Mouse (Mus musculus) embryonic facial prominence, embryonic 14.5 days (tissue): ENCODE results near the gene Slc47a1. TPM values are rescaled to one million over a fixed set of nuclear protein-coding genes. Genes with fewer than 3 reads are reported as not detected.
A peak's percentile ranks its signal among the peaks of the same experiment; 100 is the strongest.

ENCODE experiments used
- ATAC-seq: fragments of 200-750 bp; cut with Nextera tagmentation; 2 replicates; pipeline ENCODE4 v1.8.0; 2017; ENCODE audit warnings: low read depth, moderate number of reproducible peaks, moderate TSS enrichment
- DNase-seq: peaks from one replicate; pipeline ENCODE4 v3.0.0-alpha.2; 2015; ENCODE audit warnings: low spot score
- H3K27ac ChIP-seq: fragments of 300-500 bp; sonication (generic); replicated peaks from 2 replicates; pipeline ENCODE4 v1.5.1; 2014; ENCODE audit warnings: low read depth, mild to moderate bottlenecking, low read length, moderate library complexity
- H3K27me3 ChIP-seq: fragments of 300-500 bp; sonication (generic); replicated peaks from 2 replicates; pipeline ENCODE4 v1.6.1; 2014; ENCODE audit warnings: low read length; ENCODE audit not compliant: control insufficient read depth, insufficient read depth
- H3K36me3 ChIP-seq: fragments of 300-500 bp; sonication (generic); 2 replicates; pipeline ENCODE4 v1.6.1; 2014; ENCODE audit warnings: low read length, mixed read lengths; ENCODE audit not compliant: control insufficient read depth, insufficient read depth
- H3K4me1 ChIP-seq: fragments of 300-500 bp; sonication (generic); 2 replicates; pipeline ENCODE4 v1.6.1; 2014; ENCODE audit warnings: antibody characterized with exemption, low read length; ENCODE audit not compliant: control insufficient read depth, insufficient read depth
- H3K4me2 ChIP-seq: fragments of 300-500 bp; sonication (generic); 2 replicates; pipeline ENCODE4 v1.6.1; 2014; ENCODE audit warnings: low read depth, mild to moderate bottlenecking, low read length, moderate library complexity, mixed read lengths
- H3K4me3 ChIP-seq: fragments of 300-500 bp; sonication (generic); 2 replicates; pipeline ENCODE4 v1.5.1; 2014; ENCODE audit warnings: low read depth, mild to moderate bottlenecking, low read length
- H3K9ac ChIP-seq: fragments of 300-500 bp; sonication (generic); 2 replicates; pipeline ENCODE4 v1.6.1; 2014; ENCODE audit warnings: low read depth, mild to moderate bottlenecking, low read length, moderate library complexity, mixed read lengths
- H3K9me3 ChIP-seq: fragments of 300-500 bp; sonication (generic); 2 replicates; pipeline ENCODE4 v1.6.1; 2016; ENCODE audit warnings: low read length; ENCODE audit not compliant: control insufficient read depth
- WGBS: fragments of 180-500 bp; shearing (Covaris S2); extraction: QIAGEN DNeasy Blood & Tissue Kit; methylation state at CpG from one replicate; pipeline ENCODE4 v1.1.7; 2014; 5-methylcytosine and 5-hydroxymethylcytosine counted together
- polyA plus RNA-seq: library from polyadenylated mRNA; unstranded; fragments of >200 nt; fragmentation: Nextera tagmentation; extraction: Ambion mirVana; gene quantifications from 2 replicates; pipeline ENCODE4 v1.2.1, GENCODE M21; 2014

Gene Slc47a1
- polyA plus RNA-seq, 1 experiment from 2014 or later, result 2.3 TPM

DNA sequence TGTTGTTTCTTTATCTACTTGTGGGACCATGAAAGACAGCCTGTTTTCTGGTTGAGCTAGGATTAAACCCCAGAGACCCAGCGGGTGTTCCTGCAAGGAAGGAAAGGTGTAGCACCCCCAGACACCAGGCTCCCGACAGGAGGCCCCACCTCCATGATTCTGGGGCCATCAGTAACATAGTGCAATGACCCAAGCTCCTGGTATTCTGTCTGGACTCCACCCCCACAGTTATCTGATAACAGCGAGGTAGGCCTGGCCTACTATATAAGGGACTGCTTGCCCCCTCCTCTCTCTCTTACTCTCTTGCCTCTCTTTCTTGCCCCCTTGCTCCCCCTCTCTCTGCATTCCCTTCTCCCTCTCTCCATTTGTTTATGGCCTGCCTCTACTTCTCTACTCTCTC lies 77.9 kb downstream of the Slc47a1 start:
- WGBS, result 72% methylated on average over 3 of the region's 3 CpGs
- Histone ChIP-seq H3K9ac (no peak overlapping the region), H3K27ac (no peak overlapping the region), H3K4me2 (peak overlapping the region; percentile 43), H3K36me3 (no peaks in the 10 kb centered on the region), H3K4me3 (no peak overlapping the region), H3K27me3 (no peaks in the 10 kb centered on the region), H3K9me3 (0 out of 2 replicates have a peak, but pooled peaks cover 2% of the 10 kb centered on the region), H3K4me1 (0 out of 2 replicates have a peak, but pooled peaks cover 4% of the 10 kb centered on the region)
- ATAC-seq, result no peak
- DNase-seq, result no peak

GRCm38 (mm10) chr11:61297901-61298300 lies 80.2 kb downstream of the Slc47a1 start:
- Histone ChIP-seq H3K4me2 (no peak overlapping the region), H3K27ac (no peak overlapping the region), H3K36me3 (no peaks in the 10 kb centered on the region), H3K4me1 (0 out of 2 replicates have a peak, but pooled peaks cover 4% of the 10 kb centered on the region), H3K9me3 (no peaks in the 10 kb centered on the region), H3K4me3 (no peak overlapping the region), H3K9ac (no peak overlapping the region), H3K27me3 (no peaks in the 10 kb centered on the region)
- no peak for DNase-seq
- 64% methylated on average over 2 of the region's 2 CpGs for WGBS
- ATAC-seq, result no peak

- Histone ChIP-seq H3K27me3 (no peaks in the 10 kb centered on the region), H3K9me3 (no peaks in the 10 kb centered on the region), H3K36me3 (no peaks in the 10 kb centered on the region), H3K4me2 (no peak overlapping the region), H3K4me3 (no peak overlapping the region), H3K4me1 (0 out of 2 replicates have a peak, but pooled peaks cover 4% of the 10 kb centered on the region), H3K27ac (no peak overlapping the region), H3K9ac (no peak overlapping the region)
- WGBS, result 79% methylated on average over 2 of the region's 2 CpGs
- DNase-seq, result no peak
- no peak for ATAC-seq
Measured at GRCm38 (mm10) chr11:61297326-61297725, 80.8 kb downstream of the Slc47a1 start.

DNA sequence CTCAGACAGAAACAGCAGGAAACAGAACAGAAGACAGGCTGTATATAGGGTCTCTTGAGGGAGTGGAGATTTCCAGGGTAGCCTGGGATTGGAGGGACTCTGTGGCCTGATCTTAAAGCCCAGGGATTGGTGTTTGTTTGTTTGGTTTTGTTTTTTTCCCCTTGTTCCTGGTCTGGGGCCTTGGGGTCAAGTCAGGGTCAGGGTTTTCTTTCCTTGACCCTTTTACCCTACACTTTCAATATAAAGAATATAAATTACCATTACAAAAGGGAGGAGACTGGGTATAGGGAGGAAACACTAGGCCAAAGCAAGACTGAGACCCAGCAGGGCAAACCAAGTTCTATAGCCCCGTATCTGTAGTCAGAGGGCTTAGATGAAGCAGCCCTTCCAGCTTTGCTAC lies 81.6 kb downstream of the Slc47a1 start:
- Histone ChIP-seq H3K9ac (no peak overlapping the region), H3K4me3 (no peak overlapping the region), H3K4me1 (0 out of 2 replicates have a peak, but pooled peaks cover 4% of the 10 kb centered on the region), H3K27me3 (no peaks in the 10 kb centered on the region), H3K9me3 (no peaks in the 10 kb centered on the region), H3K36me3 (no peaks in the 10 kb centered on the region), H3K4me2 (no peak overlapping the region), H3K27ac (no peak overlapping the region)
- ATAC-seq (no peak), DNase-seq (no peak)
- WGBS, result 78% methylated on average over 1 of the region's 1 CpGs

GRCm38 (mm10) chr11:61295556-61295955 lies 82.6 kb downstream of the Slc47a1 start:
- H3K9ac ChIP-seq, result no peak overlapping the region
- no peaks in the 10 kb centered on the region for H3K9me3 ChIP-seq
- 89% methylated on average over 2 of the region's 2 CpGs for WGBS
- H3K4me3 ChIP-seq, result no peak overlapping the region
- no peak overlapping the region for H3K27ac ChIP-seq
- H3K36me3 ChIP-seq, result no peaks in the 10 kb centered on the region
- H3K4me2 ChIP-seq, result no peak overlapping the region
- H3K27me3 ChIP-seq, result no peaks in the 10 kb centered on the region
- ATAC-seq (no peak), DNase-seq (no peak)
- no peaks in the 10 kb centered on the region for H3K4me1 ChIP-seq

DNA sequence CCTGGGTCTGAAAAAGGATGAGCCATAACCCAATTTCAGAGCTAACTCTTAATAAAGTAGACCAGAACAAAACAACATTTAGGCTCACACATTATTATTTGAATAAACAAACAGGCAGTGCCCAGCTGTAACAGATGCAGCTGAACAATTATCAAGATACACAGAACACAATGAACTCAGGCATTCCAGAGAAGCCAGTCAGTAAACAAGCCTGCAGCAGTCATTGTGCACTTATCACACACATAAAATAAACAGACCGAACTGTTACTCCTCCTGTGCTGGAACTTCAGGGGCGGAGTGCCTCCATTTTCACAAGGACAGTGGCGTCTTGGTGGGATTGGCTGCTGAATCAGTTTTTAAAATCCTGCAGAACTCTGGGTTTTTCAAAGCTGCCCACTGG lies 83.7 kb downstream of the Slc47a1 start:
- H3K27ac ChIP-seq, result no peak overlapping the region
- H3K4me2 ChIP-seq, result no peak overlapping the region
- no peaks in the 10 kb centered on the region for H3K27me3 ChIP-seq
- H3K9ac ChIP-seq, result no peak overlapping the region
- ATAC-seq (no peak), DNase-seq (no peak)
- H3K4me3 ChIP-seq, result no peak overlapping the region
- no peaks in the 10 kb centered on the region for H3K4me1 ChIP-seq
- H3K36me3 ChIP-seq, result no peaks in the 10 kb centered on the region
- no peaks in the 10 kb centered on the region for H3K9me3 ChIP-seq
- WGBS, result 89% methylated on average over 3 of the region's 3 CpGs

Other genes with a start within 250 kb of the Slc47a1 start
- 149 and 174 TPM in 2 replicates for gene Usp22, start 203.3 kb downstream of the Slc47a1 start, polyA plus RNA-seq
- gene Aldh3a1, start 170.8 kb downstream of the Slc47a1 start, polyA plus RNA-seq, result 1.7 and 2.5 TPM in 2 replicates
- gene Aldh3a2, start 110.9 kb downstream of the Slc47a1 start, polyA plus RNA-seq, result 36.4 and 37.4 TPM in 2 replicates
- gene Slc47a2, start 35.5 kb downstream of the Slc47a1 start, polyA plus RNA-seq, result 0.29 TPM in 1 of 2 replicates, not detected in the other
- 0.78 and 1.0 TPM in 2 replicates for gene Rnf112, start 75.8 kb upstream of the Slc47a1 start, polyA plus RNA-seq
- 420 and 428 TPM in 2 replicates for gene Mfap4, start 107.1 kb upstream of the Slc47a1 start, polyA plus RNA-seq
- 49.6 and 59.2 TPM in 2 replicates for gene Mapk7, start 116.1 kb upstream of the Slc47a1 start, polyA plus RNA-seq
- 32.5 and 37.5 TPM in 2 replicates for gene B9d1, start 126.8 kb upstream of the Slc47a1 start, polyA plus RNA-seq
- 28.0 TPM in 2 replicates for gene Epn2, start 201.3 kb upstream of the Slc47a1 start, polyA plus RNA-seq